Mouse (Mus musculus) testis, adult 2 months (tissue): ENCODE measurements around the gene Cdc42se2.

Experiments
- CTCF ChIP-seq: fragments of 200-500 bp; IDR thresholded peaks from 2 replicates; pipeline ENCODE4 v1.5.1; 2012; ENCODE audit warnings: low read depth, mild to moderate bottlenecking, inconsistent platforms, low read length, moderate library complexity; ENCODE audit not compliant: control insufficient read depth, insufficient read depth, insufficient replicate concordance
- POLR2A ChIP-seq: fragments of 200-500 bp; IDR thresholded peaks from 2 replicates; pipeline ENCODE4 v1.6.1; 2012; ENCODE audit warnings: low read depth, mild to moderate bottlenecking, inconsistent platforms, low read length, moderate library complexity; ENCODE audit not compliant: control insufficient read depth

GRCm38 (mm10) chr11:54778131-54778844 lies 9.2 kb downstream of the Cdc42se2 start:
- TF ChIP-seq CTCF (no peak), POLR2A (no peak)
